Mouse (Mus musculus): Measurements from ENCODE around the gene Slc28a3. TPM values are rescaled to one million over a fixed set of nuclear protein-coding genes. Genes with fewer than 3 reads are reported as not detected.

Gene Slc28a3
- polyA plus RNA-seq, 1 experiment = 0.12 TPM

- H3K4me1 ChIP-seq (ENCODE audit: control insufficient read depth, insufficient read depth, insufficient read length) = no peaks in the 10 kb centered on the region
- DNase-seq (ENCODE audit: low read depth in 1 of 2, low spot score in 2 of 2) = no peak
- WGBS = 97% methylated on average over 4 of the region's 4 CpGs
- H3K27me3 ChIP-seq (ENCODE audit: control insufficient read depth, insufficient read depth, low read length) = no peaks in the 10 kb centered on the region
- no peak overlapping the region for H3K27ac ChIP-seq (ENCODE audit: insufficient read depth, low read length)
- TF ChIP-seq CTCF (IDR thresholded peaks at IDR 0.05; ENCODE audit: extremely low read depth, insufficient read depth, insufficient read length, insufficient replicate concordance) = no peak
- no peak for TF ChIP-seq POLR2A (IDR thresholded peaks at IDR 0.05; ENCODE audit: low read depth, low read length)
- H3K4me3 ChIP-seq (ENCODE audit: extremely low read depth, insufficient read depth, insufficient read length) = no peak overlapping the region
- H3K36me3 ChIP-seq (ENCODE audit: control insufficient read depth, insufficient read depth, low read length) = no peaks in the 10 kb centered on the region
Observed at GRCm38 (mm10) chr13:58516277-58516676, 94.4 kb downstream of the Slc28a3 start.

DNA sequence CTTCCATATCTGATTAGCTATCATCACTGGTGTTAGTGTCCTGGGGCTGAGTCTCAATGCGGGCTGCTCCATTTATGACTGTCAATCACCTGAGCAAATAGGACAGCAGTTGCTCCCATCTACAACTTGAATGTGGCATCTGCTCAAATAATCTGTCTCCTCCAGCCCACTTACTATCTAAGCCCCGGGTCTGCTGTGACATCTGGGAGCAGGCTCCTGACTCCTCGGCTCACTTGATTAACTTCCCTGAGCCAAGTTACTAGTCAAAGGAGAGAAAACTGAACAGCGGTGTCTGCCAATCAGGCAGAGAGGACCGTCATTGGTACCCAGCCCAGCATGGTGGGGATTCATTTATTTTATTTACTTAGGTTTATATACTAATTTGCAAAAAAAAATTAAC, 95.0 kb downstream of the Slc28a3 start:
- no peak overlapping the region for H3K27ac ChIP-seq (ENCODE audit: insufficient read depth, low read length)
- no peaks in the 10 kb centered on the region for H3K36me3 ChIP-seq (ENCODE audit: control insufficient read depth, insufficient read depth, low read length)
- no peak overlapping the region for H3K4me3 ChIP-seq (ENCODE audit: extremely low read depth, insufficient read depth, insufficient read length)
- 88% methylated on average over 5 of the region's 5 CpGs for WGBS
- no peaks in the 10 kb centered on the region for H3K4me1 ChIP-seq (ENCODE audit: control insufficient read depth, insufficient read depth, insufficient read length)
- no peak for TF ChIP-seq POLR2A (IDR thresholded peaks at IDR 0.05; ENCODE audit: low read depth, low read length)
- TF ChIP-seq CTCF (IDR thresholded peaks at IDR 0.05; ENCODE audit: extremely low read depth, insufficient read depth, insufficient read length, insufficient replicate concordance) = no peak
- no peak for DNase-seq (ENCODE audit: low read depth in 1 of 2, low spot score in 2 of 2)
- H3K27me3 ChIP-seq (ENCODE audit: control insufficient read depth, insufficient read depth, low read length) = no peaks in the 10 kb centered on the region

GRCm38 (mm10) chr13:58514147-58514727, 96.4 kb downstream of the Slc28a3 start:
- 81% methylated on average over 8 of the region's 8 CpGs for WGBS
- no peaks in the 10 kb centered on the region; the same call in 1 of the 2 replicates for H3K4me1 ChIP-seq (ENCODE audit: control insufficient read depth, insufficient read depth, insufficient read length)
- H3K27me3 ChIP-seq (ENCODE audit: control insufficient read depth, insufficient read depth, low read length) = no peaks in the 10 kb centered on the region
- H3K36me3 ChIP-seq (ENCODE audit: control insufficient read depth, insufficient read depth, low read length) = no peaks in the 10 kb centered on the region
- no peak overlapping the region for H3K4me3 ChIP-seq (ENCODE audit: extremely low read depth, insufficient read depth, insufficient read length)
- no peak for TF ChIP-seq CTCF (IDR thresholded peaks at IDR 0.05; ENCODE audit: extremely low read depth, insufficient read depth, insufficient read length, insufficient replicate concordance)
- no peak for TF ChIP-seq POLR2A (IDR thresholded peaks at IDR 0.05; ENCODE audit: low read depth, low read length)
- H3K27ac ChIP-seq (ENCODE audit: insufficient read depth, low read length) = no peak overlapping the region
- no peak for DNase-seq (ENCODE audit: low read depth in 1 of 2, low spot score in 2 of 2)

- WGBS = 59% methylated on average over 2 of the region's 2 CpGs
- H3K27me3 ChIP-seq (ENCODE audit: control insufficient read depth, insufficient read depth, low read length) = no peaks in the 10 kb centered on the region
- H3K36me3 ChIP-seq (ENCODE audit: control insufficient read depth, insufficient read depth, low read length) = no peaks in the 10 kb centered on the region
- TF ChIP-seq POLR2A (IDR thresholded peaks at IDR 0.05; ENCODE audit: low read depth, low read length) (no peak), CTCF (IDR thresholded peaks at IDR 0.05; ENCODE audit: extremely low read depth, insufficient read depth, insufficient read length, insufficient replicate concordance) (no peak)
- no peaks in the 10 kb centered on the region; the same call in 1 of the 2 replicates for H3K4me1 ChIP-seq (ENCODE audit: control insufficient read depth, insufficient read depth, insufficient read length)
- no peak overlapping the region for H3K27ac ChIP-seq (ENCODE audit: insufficient read depth, low read length)
- no peak for DNase-seq (ENCODE audit: low read depth in 1 of 2, low spot score in 2 of 2)
- H3K4me3 ChIP-seq (ENCODE audit: extremely low read depth, insufficient read depth, insufficient read length) = no peak overlapping the region
Observed at GRCm38 (mm10) chr13:58511926-58512325, 98.8 kb downstream of the Slc28a3 start.

GRCm38 (mm10) chr13:58511248-58511647, 99.4 kb downstream of the Slc28a3 start:
- no peaks in the 10 kb centered on the region for H3K36me3 ChIP-seq (ENCODE audit: control insufficient read depth, insufficient read depth, low read length)
- WGBS = 91% methylated on average over 9 of the region's 9 CpGs

GRCm38 (mm10) chr13:58509241-58509640, 101.4 kb downstream of the Slc28a3 start:
- Histone ChIP-seq H3K4me1 (ENCODE audit: control insufficient read depth, insufficient read depth, insufficient read length) (no peaks in the 10 kb centered on the region; the same call in 1 of the 2 replicates), H3K36me3 (ENCODE audit: control insufficient read depth, insufficient read depth, low read length) (no peaks in the 10 kb centered on the region), H3K27me3 (ENCODE audit: control insufficient read depth, insufficient read depth, low read length) (no peaks in the 10 kb centered on the region), H3K4me3 (ENCODE audit: extremely low read depth, insufficient read depth, insufficient read length) (no peak overlapping the region), H3K27ac (ENCODE audit: insufficient read depth, low read length) (no peak overlapping the region)
- no peak for DNase-seq (ENCODE audit: low read depth in 1 of 2, low spot score in 2 of 2)
- 19% methylated on average over 3 of the region's 3 CpGs for WGBS
- TF ChIP-seq POLR2A (IDR thresholded peaks at IDR 0.05; ENCODE audit: low read depth, low read length) (no peak), CTCF (IDR thresholded peaks at IDR 0.05; ENCODE audit: extremely low read depth, insufficient read depth, insufficient read length, insufficient replicate concordance) (no peak)

More at GRCm38 (mm10) chr13:58511248-58511647, 99.4 kb downstream of the Slc28a3 start:
- Histone ChIP-seq H3K27me3 (ENCODE audit: control insufficient read depth, insufficient read depth, low read length) (no peaks in the 10 kb centered on the region), H3K4me3 (ENCODE audit: extremely low read depth, insufficient read depth, insufficient read length) (no peak overlapping the region), H3K4me1 (ENCODE audit: control insufficient read depth, insufficient read depth, insufficient read length) (no peaks in the 10 kb centered on the region; the same call in 1 of the 2 replicates), H3K27ac (ENCODE audit: insufficient read depth, low read length) (no peak overlapping the region)
- no peak for DNase-seq (ENCODE audit: low read depth in 1 of 2, low spot score in 2 of 2)
- TF ChIP-seq CTCF (IDR thresholded peaks at IDR 0.05; ENCODE audit: extremely low read depth, insufficient read depth, insufficient read length, insufficient replicate concordance) (no peak), POLR2A (IDR thresholded peaks at IDR 0.05; ENCODE audit: low read depth, low read length) (no peak)

- H3K36me3 ChIP-seq (ENCODE audit: control insufficient read depth, insufficient read depth, low read length) = no peaks in the 10 kb centered on the region
- TF ChIP-seq CTCF (IDR thresholded peaks at IDR 0.05; ENCODE audit: extremely low read depth, insufficient read depth, insufficient read length, insufficient replicate concordance) (no peak), POLR2A (IDR thresholded peaks at IDR 0.05; ENCODE audit: low read depth, low read length) (no peak)
- H3K4me1 ChIP-seq (ENCODE audit: control insufficient read depth, insufficient read depth, insufficient read length) = peaks cover 3% of the 10 kb centered on the region; the same call in 1 of the 2 replicates
- DNase-seq (ENCODE audit: low read depth in 1 of 2, low spot score in 2 of 2) = peak in 1 of 2 experiments; percentile 26
- WGBS = 12% methylated on average over 2 of the region's 2 CpGs
- no peaks in the 10 kb centered on the region for H3K27me3 ChIP-seq (ENCODE audit: control insufficient read depth, insufficient read depth, low read length)
- no peak overlapping the region for H3K27ac ChIP-seq (ENCODE audit: insufficient read depth, low read length)
- no peak overlapping the region for H3K4me3 ChIP-seq (ENCODE audit: extremely low read depth, insufficient read depth, insufficient read length)
Observed at GRCm38 (mm10) chr13:58503610-58504009, 107.1 kb downstream of the Slc28a3 start.
